Comparison of ENCODE assay signal across 17 mouse cellular contexts in genomic region chr5:100396753-100397152, GRCm38 (mm10).
"Had no signal": no experiment of that assay in that cellular context is flagged by ENCODE, and none has a peak within 500 bp of the region (broad histone marks: within the 10 kb centered on the region; RNA-seq: fewer than 3 reads in every experiment).

No protein-coding gene starts in this region.

- ATAC-seq: liver, embryonic 12.5 days; liver, postnatal 0 days; lung, postnatal 0 days; midbrain, embryonic 13.5 days; midbrain, embryonic 15.5 days; midbrain, embryonic 16.5 days had no signal

- DNase-seq: left cerebral cortex, postnatal 4 days; liver; liver, embryonic 13.5 days; liver, postnatal 0 days; lung, adult 18-20 months; lung, adult 2 months; lung, embryonic 14.5 days; lung, postnatal 10 days; lung, postnatal 14 days; lung, postnatal 36 days; lung, postnatal 4 days; midbrain, embryonic 14.5 days had no signal
